Mouse (Mus musculus) T-helper 2 cell (primary cell): Measurements from ENCODE around the gene Hpd.

Experiments used
- in situ Hi-C: fragments of 300-600 bp; cut with MboI, MseI; formaldehyde crosslinking; loops from one replicate; pipeline ENCODE4 v1.15.1; 2025; ENCODE audit warnings: high pct_unique_total_duplicates

Hpd gene

GRCm38 (mm10) chr5:123122181-123122580 lies 60.3 kb downstream of the Hpd start:
- in situ Hi-C loops, result no loop called here
